Mouse (Mus musculus): ENCODE measurements around the gene Polr1b. TPM values are rescaled to one million over a fixed set of nuclear protein-coding genes. Genes with fewer than 3 reads are reported as not detected.

Gene Polr1b
- polyA plus RNA-seq, 1 experiment from 2014 or later = 27.2 TPM

DNA sequence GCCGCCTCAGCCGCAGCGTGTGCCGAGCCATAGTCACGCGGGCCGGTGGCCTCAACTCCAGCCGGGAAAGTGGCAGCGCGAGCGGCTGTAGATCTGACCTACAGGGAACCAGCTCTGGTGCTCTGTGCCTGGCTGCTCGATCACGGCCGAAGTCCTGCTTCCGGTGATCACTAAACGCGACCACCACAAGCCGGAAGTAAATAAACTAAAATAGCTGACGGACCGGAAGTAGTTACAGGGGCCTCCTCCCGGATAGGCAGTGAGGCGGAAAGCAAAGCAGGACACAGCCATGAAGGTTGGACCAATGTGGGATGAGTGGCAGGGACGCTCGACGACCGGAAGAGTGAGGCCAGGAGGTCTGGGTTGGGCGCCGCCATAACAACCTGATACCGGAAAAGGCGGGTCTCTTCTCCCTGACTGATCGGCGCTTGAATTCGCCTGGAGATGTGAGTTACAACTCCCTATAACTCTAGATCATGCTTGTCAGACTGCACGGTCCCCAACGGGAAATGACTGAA, 28.7 kb downstream of the Polr1b start, which contains the start of gene Chchd5:
TSS of gene Chchd5 (plus strand) at position 289 of the 518 bp plus-strand sequence.
- H3K27me3 ChIP-seq = no peaks in the 10 kb centered on the region
- H3K4me2 ChIP-seq (replicated peaks) = peak within 1 kb of the TSS; percentile 80
- peak within 1 kb of the TSS; percentile 89 for H3K27ac ChIP-seq (replicated peaks)
- peak; percentile 100 for ATAC-seq (ENCODE audit: low FRiP score, low read depth)
- WGBS = 0% methylated on average over 35 of the region's 35 CpGs
- H3K4me3 ChIP-seq = peak within 1 kb of the TSS; percentile 73
- H3K9me3 ChIP-seq = peaks cover 10% of the 10 kb centered on the region
- H3K4me1 ChIP-seq = peaks cover 16% of the 10 kb centered on the region
- H3K9ac ChIP-seq (replicated peaks) = peak within 1 kb of the TSS; percentile 78
- peaks cover 57% of the 10 kb centered on the region for H3K36me3 ChIP-seq

DNA sequence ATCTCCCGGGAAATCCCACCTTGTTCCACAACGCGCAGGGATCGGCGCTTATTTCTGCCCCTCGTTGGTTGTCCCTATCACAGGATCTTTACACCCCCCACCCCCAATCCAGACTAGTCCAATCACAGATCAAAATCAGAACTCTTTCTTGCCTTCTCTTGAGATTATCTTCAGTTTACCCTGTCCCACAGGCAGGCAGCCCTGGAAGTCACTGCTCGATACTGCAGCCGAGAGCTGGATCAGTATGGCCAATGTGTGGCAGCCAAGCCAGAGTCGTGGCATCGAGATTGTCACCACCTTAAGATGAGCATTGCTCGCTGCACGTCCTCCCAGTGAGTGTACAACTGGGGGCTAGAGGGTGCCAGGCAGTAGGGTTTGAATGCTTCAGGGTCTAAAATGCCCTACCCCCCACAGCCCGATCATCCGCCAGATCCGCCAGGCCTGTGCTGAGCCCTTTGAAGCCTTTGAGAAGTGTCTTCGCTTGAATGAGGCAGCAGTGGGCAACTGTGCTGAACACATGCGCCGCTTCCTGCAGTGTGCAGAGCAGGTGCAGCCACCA, 29.3 kb downstream of the Polr1b start:
- Histone ChIP-seq H3K4me2 (replicated peaks) (peak overlapping the region; percentile 80), H3K27ac (replicated peaks) (peak overlapping the region; percentile 89), H3K9ac (replicated peaks) (peak overlapping the region; percentile 71), H3K4me1 (peaks cover 16% of the 10 kb centered on the region), H3K9me3 (peaks cover 10% of the 10 kb centered on the region), H3K27me3 (no peaks in the 10 kb centered on the region), H3K36me3 (peaks cover 51% of the 10 kb centered on the region), H3K4me3 (peak overlapping the region; percentile 73)
- WGBS = 36% methylated on average over 18 of the region's 18 CpGs
- ATAC-seq (ENCODE audit: low FRiP score, low read depth) = peak; percentile 56

DNA sequence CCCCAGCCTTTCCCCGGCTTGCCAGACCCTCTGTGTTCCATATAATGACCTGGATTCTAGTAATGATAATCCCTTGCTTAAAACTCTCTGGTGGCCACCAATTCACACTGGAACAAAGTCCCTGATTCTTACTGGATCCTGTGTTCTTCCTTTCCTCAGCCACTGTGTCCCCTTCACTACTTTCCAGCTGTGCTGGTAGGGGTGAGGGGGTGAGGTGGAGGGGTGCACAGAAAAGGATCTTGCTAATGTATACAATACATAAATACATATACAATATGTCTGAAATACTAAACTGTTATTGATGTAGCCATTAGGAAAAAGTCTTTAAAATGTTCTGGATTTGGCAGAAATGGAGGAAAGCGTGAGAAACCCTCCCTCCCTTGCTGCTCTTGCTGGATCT, 30.0 kb downstream of the Polr1b start:
- WGBS = 98% methylated on average over 2 of the region's 2 CpGs
- Histone ChIP-seq H3K36me3 (peaks cover 44% of the 10 kb centered on the region), H3K4me3 (no peak overlapping the region), H3K27ac (replicated peaks) (no peak overlapping the region), H3K4me2 (replicated peaks) (peak overlapping the region; percentile 80), H3K9me3 (peaks cover 10% of the 10 kb centered on the region), H3K4me1 (peaks cover 16% of the 10 kb centered on the region), H3K9ac (replicated peaks) (no peak overlapping the region), H3K27me3 (no peaks in the 10 kb centered on the region)
- no peak for ATAC-seq (ENCODE audit: low FRiP score, low read depth)

DNA sequence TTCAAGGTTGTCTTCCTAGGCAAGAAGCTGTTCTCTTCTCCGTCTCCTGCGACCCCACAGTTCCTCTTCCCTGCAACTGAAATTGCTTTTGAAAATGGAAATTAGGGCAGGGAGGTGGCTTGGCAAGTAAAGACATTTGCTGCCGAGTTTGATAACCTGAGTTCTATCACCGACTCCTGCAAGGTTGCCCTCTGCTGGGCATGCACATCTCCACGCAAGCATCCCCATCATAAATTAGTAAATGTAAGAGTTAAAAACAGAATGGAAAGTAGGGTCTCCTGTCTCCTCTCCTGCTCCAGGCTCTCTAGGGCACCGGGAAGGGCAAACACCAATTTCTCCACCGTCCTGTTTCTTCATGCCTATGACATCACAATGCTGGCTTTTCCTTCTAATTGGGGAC, 31.4 kb downstream of the Polr1b start:
- H3K4me1 ChIP-seq = peaks cover 16% of the 10 kb centered on the region
- ATAC-seq (ENCODE audit: low FRiP score, low read depth) = no peak
- H3K36me3 ChIP-seq = peaks cover 31% of the 10 kb centered on the region
- WGBS = 95% methylated on average over 7 of the region's 7 CpGs
- H3K27me3 ChIP-seq = no peaks in the 10 kb centered on the region
- no peak overlapping the region for H3K4me2 ChIP-seq (replicated peaks)
- no peak overlapping the region for H3K9ac ChIP-seq (replicated peaks)
- no peak overlapping the region for H3K4me3 ChIP-seq
- peaks cover 10% of the 10 kb centered on the region for H3K9me3 ChIP-seq
- no peak overlapping the region for H3K27ac ChIP-seq (replicated peaks)

DNA sequence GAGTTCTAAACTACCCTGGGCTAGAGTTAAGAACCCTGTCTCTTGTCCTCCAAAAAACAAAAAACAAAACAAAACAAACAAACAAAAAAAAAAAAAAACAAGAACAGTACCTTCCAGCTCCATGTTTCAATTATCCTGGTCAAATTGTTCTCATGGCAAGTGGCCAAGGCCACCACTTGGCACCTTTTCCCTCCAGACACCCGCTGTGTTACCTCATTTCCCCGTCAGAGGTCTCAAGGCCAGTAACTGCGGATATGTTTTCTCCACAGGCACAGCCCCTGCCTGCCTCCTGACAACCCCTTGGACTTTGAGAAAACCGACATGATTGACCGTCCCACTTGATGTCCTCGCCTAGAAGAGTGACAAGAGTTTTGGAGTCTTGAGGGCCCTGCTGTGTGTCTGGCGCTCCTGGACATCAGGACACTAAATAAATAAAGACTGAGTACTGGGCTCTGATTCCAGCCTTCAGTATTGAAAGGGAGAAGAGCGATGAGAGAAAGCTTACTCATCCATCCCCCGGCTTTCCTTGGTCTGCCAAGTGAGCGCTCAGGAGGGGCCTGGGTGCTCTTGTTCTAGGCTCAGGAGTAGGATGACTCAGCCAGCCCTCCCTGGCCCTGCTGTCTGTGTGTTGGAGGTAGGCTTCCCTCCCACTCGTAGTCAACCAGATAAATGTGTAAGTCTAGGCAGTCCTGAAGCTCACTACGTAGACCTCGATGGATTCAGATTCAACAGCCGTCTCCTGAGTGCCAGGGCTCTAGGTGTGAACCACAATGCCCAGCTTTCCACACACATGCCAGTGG, 32.4 kb downstream of the Polr1b start:
- peaks cover 16% of the 10 kb centered on the region for H3K4me1 ChIP-seq
- peaks cover 23% of the 10 kb centered on the region for H3K36me3 ChIP-seq
- no peak overlapping the region for H3K9ac ChIP-seq (replicated peaks)
- H3K27ac ChIP-seq (replicated peaks) = no peak overlapping the region
- H3K27me3 ChIP-seq = no peaks in the 10 kb centered on the region
- H3K4me3 ChIP-seq = no peak overlapping the region
- H3K4me2 ChIP-seq (replicated peaks) = no peak overlapping the region
- no peak for ATAC-seq (ENCODE audit: low FRiP score, low read depth)
- H3K9me3 ChIP-seq = peaks cover 10% of the 10 kb centered on the region
- 97% methylated on average over 14 of the region's 14 CpGs for WGBS

DNA sequence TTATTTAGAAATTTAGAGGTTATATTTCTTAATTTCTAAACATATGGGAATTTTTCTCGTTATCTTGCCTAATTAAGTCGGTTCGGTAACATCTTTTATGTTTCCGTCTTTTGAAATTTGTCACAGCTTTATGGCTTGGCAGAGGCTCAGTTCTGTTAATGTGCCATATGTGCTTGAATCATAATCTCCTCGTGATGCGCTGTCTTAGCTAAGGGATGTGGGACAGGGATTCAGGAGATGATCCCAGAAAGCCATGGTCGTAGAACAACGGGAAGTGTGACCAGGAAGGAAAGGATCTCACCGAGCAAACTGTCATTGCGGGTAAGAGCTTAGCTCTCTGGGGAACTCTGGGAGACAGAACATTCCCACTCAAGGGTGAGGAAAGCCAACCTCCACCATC, 39.1 kb downstream of the Polr1b start:
- H3K27ac ChIP-seq (replicated peaks) = no peak overlapping the region
- H3K4me2 ChIP-seq (replicated peaks) = no peak overlapping the region
- H3K4me3 ChIP-seq = no peak overlapping the region
- no peak overlapping the region for H3K9ac ChIP-seq (replicated peaks)
- WGBS = 87% methylated on average over 10 of the region's 10 CpGs
- no peaks in the 10 kb centered on the region for H3K27me3 ChIP-seq
- H3K36me3 ChIP-seq = no peaks in the 10 kb centered on the region
- H3K4me1 ChIP-seq = no peaks in the 10 kb centered on the region
- H3K9me3 ChIP-seq = no peaks in the 10 kb centered on the region
- ATAC-seq (ENCODE audit: low FRiP score, low read depth) = no peak

DNA sequence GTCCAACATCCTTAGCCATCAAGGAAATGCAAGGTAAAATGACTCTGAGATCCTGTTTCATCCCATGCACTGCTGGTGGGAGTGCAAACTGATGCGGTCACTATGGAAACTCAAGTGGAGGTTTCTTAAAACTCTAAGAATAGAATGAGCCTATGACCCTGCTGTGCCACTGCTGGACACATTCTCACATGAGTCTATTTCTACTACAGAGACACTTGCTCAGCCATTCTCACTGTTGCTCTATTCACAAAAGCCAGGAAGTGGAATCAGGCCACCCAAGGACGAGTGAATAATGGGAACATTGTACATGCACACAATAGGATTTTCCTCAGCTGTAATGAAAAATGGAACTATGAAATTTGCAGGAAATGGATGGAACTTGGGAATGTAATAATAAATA, 48.0 kb downstream of the Polr1b start:
- Histone ChIP-seq H3K9me3 (no peaks in the 10 kb centered on the region), H3K4me2 (replicated peaks) (no peak overlapping the region), H3K36me3 (no peaks in the 10 kb centered on the region), H3K27ac (replicated peaks) (no peak overlapping the region), H3K9ac (replicated peaks) (no peak overlapping the region), H3K27me3 (peaks cover 9% of the 10 kb centered on the region; the same call in 1 of the 2 replicates), H3K4me1 (no peaks in the 10 kb centered on the region), H3K4me3 (no peak overlapping the region)
- 30% methylated on average over 2 of the region's 2 CpGs for WGBS
- ATAC-seq (ENCODE audit: low FRiP score, low read depth) = no peak

DNA sequence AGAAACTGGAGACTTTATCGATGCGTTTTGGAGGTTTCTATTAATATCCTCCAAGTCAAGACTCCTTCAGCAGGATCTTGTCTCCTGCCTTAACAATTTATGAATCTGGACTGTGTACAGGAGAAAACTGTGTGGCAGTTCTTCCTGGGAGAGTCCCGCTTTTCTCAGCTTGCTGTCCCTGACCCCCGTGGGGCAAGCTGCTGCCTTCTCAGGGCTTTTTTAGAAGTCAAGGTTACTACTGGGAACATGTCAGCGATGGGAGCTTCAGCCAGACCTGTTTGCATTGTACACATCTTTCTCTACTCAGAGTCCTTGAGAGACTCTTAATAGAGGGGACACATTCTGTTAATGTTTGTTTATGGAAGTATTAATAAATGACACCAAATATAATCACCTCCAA, 49.6 kb downstream of the Polr1b start:
- Histone ChIP-seq H3K9ac (replicated peaks) (no peak overlapping the region), H3K4me3 (no peak overlapping the region), H3K27me3 (peaks cover 9% of the 10 kb centered on the region; the same call in 1 of the 2 replicates), H3K9me3 (no peaks in the 10 kb centered on the region), H3K4me1 (no peaks in the 10 kb centered on the region), H3K27ac (replicated peaks) (no peak overlapping the region), H3K36me3 (no peaks in the 10 kb centered on the region), H3K4me2 (replicated peaks) (no peak overlapping the region)
- 87% methylated on average over 5 of the region's 5 CpGs for WGBS
- ATAC-seq (ENCODE audit: low FRiP score, low read depth) = no peak

DNA sequence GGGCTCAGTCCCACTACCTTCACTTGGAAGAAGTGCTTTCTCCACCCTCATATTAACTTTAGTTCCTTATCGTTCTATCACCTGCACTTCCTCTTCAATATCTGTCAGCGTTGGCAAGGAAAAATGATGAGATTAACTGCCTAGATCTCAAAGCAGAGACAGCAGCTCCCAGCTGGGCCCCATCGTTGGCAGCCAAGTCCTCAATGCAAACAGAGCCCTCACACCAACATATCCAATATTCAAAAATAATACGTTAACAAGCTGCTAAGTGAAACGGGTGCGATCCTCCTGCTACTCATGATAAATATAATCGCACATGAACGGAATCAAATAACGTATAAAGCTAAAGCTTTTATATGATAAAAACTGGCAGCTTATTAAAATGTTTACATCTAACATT, 50.3 kb downstream of the Polr1b start:
- ATAC-seq (ENCODE audit: low FRiP score, low read depth) = no peak
- Histone ChIP-seq H3K4me1 (no peaks in the 10 kb centered on the region), H3K9me3 (no peaks in the 10 kb centered on the region), H3K4me3 (no peak overlapping the region), H3K27me3 (peaks cover 9% of the 10 kb centered on the region; the same call in 1 of the 2 replicates), H3K36me3 (no peaks in the 10 kb centered on the region), H3K27ac (replicated peaks) (no peak overlapping the region), H3K9ac (replicated peaks) (no peak overlapping the region), H3K4me2 (replicated peaks) (no peak overlapping the region)
- WGBS = 90% methylated on average over 9 of the region's 9 CpGs

DNA sequence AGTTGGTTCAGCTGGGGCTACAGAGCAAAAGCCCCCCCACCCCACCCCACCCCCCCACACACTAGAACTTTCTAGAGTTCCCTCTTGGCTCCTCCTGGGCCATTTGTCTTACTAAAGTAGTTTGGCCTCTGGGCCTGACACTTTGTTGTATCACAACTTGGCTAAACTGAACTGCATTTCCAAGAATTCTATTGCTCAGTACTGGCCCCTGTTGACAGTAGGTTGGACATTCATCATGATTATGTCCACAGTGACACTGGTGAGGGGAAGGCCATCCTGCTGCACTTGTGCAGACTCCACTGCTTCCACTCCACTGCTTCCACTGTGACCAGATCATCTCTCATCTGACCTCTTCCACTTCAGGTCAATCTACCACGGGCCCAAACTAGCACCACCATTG, 52.0 kb downstream of the Polr1b start:
- Histone ChIP-seq H3K27me3 (peaks cover 9% of the 10 kb centered on the region; the same call in 1 of the 2 replicates), H3K36me3 (no peaks in the 10 kb centered on the region), H3K27ac (replicated peaks) (no peak overlapping the region), H3K9ac (replicated peaks) (no peak overlapping the region), H3K9me3 (no peaks in the 10 kb centered on the region), H3K4me1 (no peaks in the 10 kb centered on the region), H3K4me2 (replicated peaks) (no peak overlapping the region), H3K4me3 (no peak overlapping the region)
- WGBS = 91% methylated on average over 1 of the region's 1 CpGs
- ATAC-seq (ENCODE audit: low FRiP score, low read depth) = no peak

DNA sequence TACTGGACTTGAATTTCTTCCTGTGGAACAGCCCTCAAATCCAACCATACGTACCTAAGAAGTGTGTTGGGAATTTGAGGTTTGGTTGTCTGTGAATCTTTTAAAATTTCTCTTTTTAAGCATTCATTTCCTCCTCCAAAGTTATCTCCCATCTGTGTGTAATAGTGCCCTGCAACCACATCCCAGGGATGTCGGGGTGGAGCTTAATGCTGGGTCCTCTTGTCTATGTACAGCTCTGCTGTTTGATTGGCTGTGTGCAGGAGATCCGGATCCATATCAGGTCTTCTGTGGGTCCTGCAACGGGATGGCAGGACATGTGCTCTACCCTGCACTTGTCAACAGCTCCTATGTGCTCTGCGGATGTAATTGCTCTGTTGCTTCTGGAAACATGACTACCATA, 64.0 kb downstream of the Polr1b start:
- Histone ChIP-seq H3K4me1 (0 out of 2 replicates have a peak, but pooled peaks cover 3% of the 10 kb centered on the region), H3K36me3 (no peaks in the 10 kb centered on the region), H3K27ac (replicated peaks) (no peak overlapping the region), H3K9ac (replicated peaks) (no peak overlapping the region), H3K4me2 (replicated peaks) (no peak overlapping the region), H3K4me3 (no peak overlapping the region), H3K27me3 (no peaks in the 10 kb centered on the region), H3K9me3 (no peaks in the 10 kb centered on the region)
- 86% methylated on average over 5 of the region's 5 CpGs for WGBS
- ATAC-seq (ENCODE audit: low FRiP score, low read depth) = no peak

Measured in midbrain, embryonic 12.5 days (tissue).